Mouse (Mus musculus) small intestine, adult 2 months (tissue): Measurements from ENCODE around the gene Mlx.

Source experiments
- CTCF ChIP-seq: fragments of 200-500 bp; IDR thresholded peaks from 2 replicates; pipeline ENCODE4 v1.5.1; 2012; ENCODE audit warnings: low read depth, mild to moderate bottlenecking, control low read depth, inconsistent platforms, low read length, moderate library complexity, mixed read lengths; ENCODE audit not compliant: insufficient replicate concordance, insufficient read length; ENCODE audit errors: extremely low read depth
- POLR2A ChIP-seq: fragments of 200-500 bp; IDR thresholded peaks from 2 replicates; pipeline ENCODE4 v1.6.1; 2012; ENCODE audit warnings: low read depth, mild to moderate bottlenecking, control low read depth, inconsistent platforms, low read length, moderate library complexity

- no peak for TF ChIP-seq POLR2A
- no peak for TF ChIP-seq CTCF
Observed at GRCm38 (mm10) chr11:101070189-101070527, 16.9 kb upstream of the Mlx start.
